Mouse (Mus musculus) liver, embryonic 14.5 days (tissue): ENCODE results near the gene Zc3h14.

Experiments
- CTCF ChIP-seq: IDR thresholded peaks from 2 replicates; pipeline ENCODE4 v1.5.1; 2016; ENCODE audit warnings: antibody characterized with exemption, low read depth, control low read depth
- EP300 ChIP-seq: IDR thresholded peaks from 2 replicates; pipeline ENCODE4 v1.6.1; 2016; ENCODE audit warnings: antibody characterized with exemption, low read depth

DNA sequence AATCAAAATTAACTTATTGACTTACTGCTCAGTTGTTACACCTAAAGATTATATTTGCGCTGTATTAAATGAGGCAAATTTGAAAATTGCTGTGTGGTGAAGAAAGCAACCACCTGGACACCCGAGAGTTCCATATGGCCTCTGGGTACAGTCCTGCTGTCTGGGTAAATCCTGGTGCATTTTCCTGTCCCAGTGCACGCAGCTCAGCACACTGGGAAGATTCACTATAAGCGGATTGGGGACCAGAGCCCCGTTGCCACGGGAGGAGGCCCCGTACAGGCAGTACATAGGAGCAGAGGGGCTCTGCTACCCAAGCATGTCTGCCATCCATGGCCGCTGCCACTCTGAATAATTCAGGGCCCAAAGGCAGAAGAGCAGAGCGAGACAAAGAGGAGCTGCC lies 45.2 kb upstream of the Zc3h14 start:
- TF ChIP-seq EP300 (no peak), CTCF (no peak)
